Mouse (Mus musculus): Measurements from ENCODE around the gene Bcl7a.

DNA sequence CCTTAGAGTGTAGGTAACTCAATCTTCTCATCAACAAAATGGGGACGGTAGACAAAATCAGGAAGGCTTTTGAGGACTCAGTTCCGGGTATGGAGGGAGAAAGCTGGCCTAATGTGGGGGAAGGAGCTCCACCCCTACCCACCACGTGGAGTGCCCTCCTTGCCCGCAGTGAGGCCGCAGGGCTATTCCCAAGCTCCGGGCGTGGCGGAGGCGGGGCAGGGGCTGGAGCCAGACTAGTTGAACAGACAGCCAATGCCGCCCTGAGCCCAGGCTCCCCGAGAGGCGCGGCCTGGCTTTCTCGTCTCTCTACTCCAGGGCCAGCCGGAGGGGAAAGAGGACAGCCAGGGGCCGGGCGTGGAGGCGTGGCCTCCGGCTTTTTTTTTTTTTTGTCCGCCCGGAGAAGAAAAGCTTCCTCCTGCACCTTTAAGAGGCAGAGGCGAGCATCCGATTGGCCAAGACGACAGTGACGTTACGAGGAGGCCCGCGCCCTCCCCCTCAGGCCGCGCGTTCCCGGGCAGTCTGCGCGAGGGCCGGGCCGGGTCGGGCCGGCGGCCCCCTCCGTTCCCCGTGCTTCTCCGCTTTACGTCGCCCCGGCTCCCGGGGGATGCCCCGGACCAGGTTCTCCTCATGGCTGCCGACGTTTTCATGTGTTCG is 50.8 kb downstream of the Bcl7a start, which contains the start of gene Mlxip:
- TF ChIP-seq CTCF (IDR thresholded peaks at IDR 0.05; ENCODE audit: control insufficient read depth, insufficient read depth, insufficient read length): no peak
- TF ChIP-seq MYOG (IDR thresholded peaks at IDR 0.05; ENCODE audit: control insufficient read depth, extremely low read depth, insufficient read length): no peak
- peak; percentile 70 for TF ChIP-seq USF1 (IDR thresholded peaks at IDR 0.05; ENCODE audit: low read depth)
- peak; percentile 93 for TF ChIP-seq MAX (IDR thresholded peaks at IDR 0.05)
- TF ChIP-seq CEBPB (IDR thresholded peaks at IDR 0.05; ENCODE audit: low read depth): no peak
- no peak for TF ChIP-seq FOSL1 (IDR thresholded peaks at IDR 0.05; ENCODE audit: insufficient read depth, low read length, poor library complexity, severe bottlenecking)
- no peak for TF ChIP-seq MYOD1 (IDR thresholded peaks at IDR 0.05; ENCODE audit: control insufficient read depth, insufficient read length, low read depth)

All from C2C12 (cell line).